Mouse (Mus musculus) neural tube, embryonic 14.5 days (tissue): Measurements from ENCODE around the gene Brinp1. TPM values are rescaled to one million over a fixed set of nuclear protein-coding genes. Genes with fewer than 3 reads are reported as not detected.
"Not testable (repeated sequence)": the region's sequence is repeated elsewhere in the genome, so short reads cannot be mapped to it uniquely, and the experiment has no call there.

Source experiments
- ATAC-seq: fragments of 200-750 bp; cut with Nextera tagmentation; 2 replicates; pipeline ENCODE4 v1.8.0; 2017; ENCODE audit warnings: low read depth, mild to moderate bottlenecking, moderate TSS enrichment, moderate library complexity
- H3K27ac ChIP-seq: fragments of 300-500 bp; sonication (generic); 2 replicates; pipeline ENCODE4 v1.5.1; 2014; ENCODE audit warnings: low read depth, mild to moderate bottlenecking, control low read depth, low read length, moderate library complexity, mixed read lengths
- H3K27me3 ChIP-seq: fragments of 300-500 bp; sonication (generic); 2 replicates; pipeline ENCODE4 v1.6.1; 2014; ENCODE audit warnings: low read length; ENCODE audit not compliant: control insufficient read depth, insufficient read depth
- H3K36me3 ChIP-seq: fragments of 300-500 bp; sonication (generic); 2 replicates; pipeline ENCODE4 v1.6.1; 2014; ENCODE audit warnings: low read length, mixed read lengths; ENCODE audit not compliant: control insufficient read depth, insufficient read depth
- H3K4me1 ChIP-seq: fragments of 300-500 bp; sonication (generic); 2 replicates; pipeline ENCODE4 v1.6.1; 2014; ENCODE audit warnings: low read length; ENCODE audit not compliant: control insufficient read depth, insufficient read depth
- H3K4me2 ChIP-seq: fragments of 300-500 bp; sonication (generic); 2 replicates; pipeline ENCODE4 v1.6.1; 2014; ENCODE audit warnings: mild to moderate bottlenecking, low read depth, low read length, control low read depth
- H3K4me3 ChIP-seq: fragments of 300-500 bp; sonication (generic); 2 replicates; pipeline ENCODE4 v1.5.1; 2014; ENCODE audit warnings: low read depth, low read length, control low read depth, mixed read lengths
- H3K9ac ChIP-seq: fragments of 300-500 bp; sonication (generic); replicated peaks from 2 replicates; pipeline ENCODE4 v1.6.1; 2014; ENCODE audit warnings: low read depth, mild to moderate bottlenecking, control low read depth, low read length, mixed read lengths
- H3K9me3 ChIP-seq: fragments of 300-500 bp; sonication (generic); 2 replicates; pipeline ENCODE4 v1.6.1; 2016; ENCODE audit warnings: low read length; ENCODE audit not compliant: control insufficient read depth
- WGBS: fragments of 180-500 bp; shearing (Covaris S2); extraction: QIAGEN DNeasy Blood & Tissue Kit; methylation state at CpG from one replicate; pipeline ENCODE4 v1.1.7; 2014; 5-methylcytosine and 5-hydroxymethylcytosine counted together
- polyA plus RNA-seq: library from polyadenylated mRNA; unstranded; fragments of >200 nt; fragmentation: Nextera tagmentation; extraction: Ambion mirVana; gene quantifications from 2 replicates; pipeline ENCODE4 v1.2.1, GENCODE M21; 2014

Gene Brinp1
- polyA plus RNA-seq, 1 experiment from 2014 or later: 101 TPM

DNA sequence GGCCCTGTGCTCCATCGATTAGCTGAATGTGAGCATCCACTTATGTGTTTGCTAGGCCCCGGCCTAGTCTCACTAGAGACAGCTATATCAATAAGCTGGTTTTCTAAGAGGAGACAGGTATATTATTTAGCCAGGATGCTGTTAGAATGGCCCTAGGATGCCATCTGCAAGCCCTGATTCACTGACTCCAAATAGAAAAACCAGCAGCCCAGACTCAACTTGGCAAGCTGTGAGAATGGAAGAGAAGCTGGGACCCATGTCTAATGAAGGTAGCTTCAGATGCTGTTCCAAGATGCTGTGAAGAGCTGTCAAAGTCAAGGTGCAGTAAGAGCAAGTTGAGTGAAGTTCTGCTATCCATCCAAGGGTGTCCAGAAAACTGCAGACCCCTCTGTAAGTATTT is 89.5 kb downstream of the Brinp1 start:
- Histone ChIP-seq H3K27ac (no peak overlapping the region), H3K4me3 (no peak overlapping the region), H3K4me2 (no peak overlapping the region), H3K27me3 (no peaks in the 10 kb centered on the region), H3K9ac (no peak overlapping the region), H3K4me1 (no peaks in the 10 kb centered on the region), H3K36me3 (no peaks in the 10 kb centered on the region), H3K9me3 (no peaks in the 10 kb centered on the region)
- WGBS: 97% methylated on average over 2 of the region's 2 CpGs
- ATAC-seq: no peak

DNA sequence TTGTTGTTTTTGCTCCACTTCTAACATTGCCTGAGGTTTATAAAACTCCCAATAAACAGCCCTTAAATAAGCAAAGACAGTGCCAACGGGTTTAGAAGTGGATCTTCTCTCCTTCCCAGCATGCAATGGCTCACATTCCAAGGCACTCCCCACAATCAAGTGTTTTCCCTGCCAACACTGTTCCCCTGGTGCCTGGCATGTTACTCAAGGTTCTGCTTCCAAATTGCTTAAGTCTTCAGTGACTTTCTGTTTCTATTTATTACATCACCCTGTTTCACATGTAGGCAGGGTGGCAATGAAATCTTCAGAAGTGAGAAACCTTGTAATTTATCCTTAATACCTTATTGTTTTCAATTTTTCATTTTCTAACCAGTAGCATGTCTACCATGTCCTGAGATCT is 97.3 kb downstream of the Brinp1 start:
- H3K9me3 ChIP-seq: no peaks in the 10 kb centered on the region
- H3K27ac ChIP-seq: no peak overlapping the region
- ATAC-seq: no peak
- 46% methylated on average over 1 of the region's 1 CpGs for WGBS
- no peaks in the 10 kb centered on the region for H3K36me3 ChIP-seq
- H3K4me1 ChIP-seq: no peaks in the 10 kb centered on the region
- H3K9ac ChIP-seq: no peak overlapping the region
- no peak overlapping the region for H3K4me2 ChIP-seq
- H3K4me3 ChIP-seq: no peak overlapping the region
- no peaks in the 10 kb centered on the region for H3K27me3 ChIP-seq

DNA sequence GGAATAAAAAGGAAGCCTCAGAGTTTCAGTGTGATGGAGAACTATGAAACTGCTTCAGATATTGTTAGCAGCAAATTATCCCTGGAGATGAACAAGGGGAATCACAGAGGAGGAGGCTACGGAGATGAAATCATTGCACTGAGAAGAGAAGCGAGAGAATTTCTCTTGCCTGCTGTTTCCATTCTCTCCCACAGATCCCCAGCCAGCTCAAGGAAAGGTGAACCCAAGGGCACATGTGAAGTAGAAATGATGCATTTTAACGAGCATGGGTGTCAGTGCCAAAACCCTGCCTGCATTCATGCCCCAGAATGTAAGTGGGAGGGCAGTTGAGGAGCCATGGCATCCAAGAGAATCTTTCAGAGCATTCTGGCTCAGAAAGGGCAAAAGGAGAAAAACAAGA is 104.5 kb downstream of the Brinp1 start:
- no peak overlapping the region for H3K9ac ChIP-seq
- no peak overlapping the region for H3K27ac ChIP-seq
- no peaks in the 10 kb centered on the region for H3K27me3 ChIP-seq
- peak; percentile 67; the same call in 1 of the 2 replicates for ATAC-seq
- H3K4me2 ChIP-seq: no peak overlapping the region
- no peaks in the 10 kb centered on the region for H3K9me3 ChIP-seq
- WGBS: 36% methylated on average over 3 of the region's 3 CpGs
- no peaks in the 10 kb centered on the region for H3K36me3 ChIP-seq
- H3K4me1 ChIP-seq: no peaks in the 10 kb centered on the region
- H3K4me3 ChIP-seq: no peak overlapping the region

- Histone ChIP-seq H3K9ac (no peak overlapping the region), H3K4me2 (no peak overlapping the region), H3K4me3 (no peak overlapping the region), H3K27me3 (no peaks in the 10 kb centered on the region), H3K9me3 (no peaks in the 10 kb centered on the region), H3K27ac (no peak overlapping the region), H3K4me1 (no peaks in the 10 kb centered on the region), H3K36me3 (no peaks in the 10 kb centered on the region)
- no peak for ATAC-seq
- WGBS: 58% methylated on average over 1 of the region's 1 CpGs
Observed at GRCm38 (mm10) chr4:68846976-68847375, 107.2 kb downstream of the Brinp1 start.

DNA sequence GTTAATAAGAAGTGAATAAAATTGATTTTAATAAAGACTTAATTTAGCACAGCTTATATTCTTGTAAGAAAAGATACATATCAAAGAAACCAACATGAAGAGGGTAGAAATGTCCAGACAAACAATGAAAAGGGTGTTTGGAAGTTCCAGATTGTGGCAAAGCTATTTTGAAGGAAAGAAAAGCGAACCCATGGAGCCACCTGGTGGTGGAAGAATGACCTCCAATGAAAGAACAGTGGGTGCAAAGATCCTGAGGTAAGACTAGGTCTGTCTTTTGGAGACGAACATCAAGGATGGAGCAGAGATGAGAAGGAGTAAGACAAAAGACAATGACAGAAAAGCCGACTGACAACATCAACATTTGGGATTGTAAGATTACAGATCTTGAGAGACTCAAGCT is 108.2 kb downstream of the Brinp1 start:
- Histone ChIP-seq H3K9me3 (no peaks in the 10 kb centered on the region), H3K27ac (no peak overlapping the region), H3K4me3 (no peak overlapping the region), H3K4me2 (no peak overlapping the region), H3K9ac (no peak overlapping the region), H3K36me3 (no peaks in the 10 kb centered on the region), H3K4me1 (no peaks in the 10 kb centered on the region), H3K27me3 (no peaks in the 10 kb centered on the region)
- 56% methylated on average over 3 of the region's 3 CpGs for WGBS
- no peak for ATAC-seq

DNA sequence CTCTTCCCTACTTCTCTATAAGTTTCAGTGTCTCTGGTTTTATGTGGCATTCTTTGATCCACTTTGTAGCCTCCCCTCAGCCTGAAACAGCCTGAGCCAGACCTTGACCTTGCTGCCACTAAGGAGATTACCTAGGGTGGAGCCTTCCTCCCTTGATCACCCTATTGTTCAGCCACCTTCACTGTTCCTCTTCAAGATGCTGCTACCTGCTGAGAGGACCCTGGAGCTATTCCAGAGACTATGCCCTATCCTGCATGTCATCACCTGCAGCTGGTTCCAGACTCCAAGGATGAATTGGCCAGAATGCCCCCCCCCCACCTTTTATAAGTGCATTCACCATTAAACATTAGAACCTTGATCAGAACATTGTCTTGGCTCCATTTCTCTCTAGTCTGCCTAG is 140.2 kb downstream of the Brinp1 start:
- H3K36me3 ChIP-seq, H3K4me2 ChIP-seq, H3K9me3 ChIP-seq, H3K4me1 ChIP-seq, H3K9ac ChIP-seq, ATAC-seq, H3K27ac ChIP-seq, H3K27me3 ChIP-seq, H3K4me3 ChIP-seq: not testable (repeated sequence)

- H3K27me3 ChIP-seq: no peaks in the 10 kb centered on the region
- H3K4me2 ChIP-seq: no peak overlapping the region
- no peak for ATAC-seq
- 61% methylated on average over 3 of the region's 3 CpGs for WGBS
- no peaks in the 10 kb centered on the region for H3K36me3 ChIP-seq
- no peak overlapping the region for H3K27ac ChIP-seq
- no peaks in the 10 kb centered on the region for H3K9me3 ChIP-seq
- no peaks in the 10 kb centered on the region; the same call in 1 of the 2 replicates for H3K4me1 ChIP-seq
- H3K9ac ChIP-seq: no peak overlapping the region
- no peak overlapping the region for H3K4me3 ChIP-seq
Observed at GRCm38 (mm10) chr4:68806502-68806901, 147.7 kb downstream of the Brinp1 start.

DNA sequence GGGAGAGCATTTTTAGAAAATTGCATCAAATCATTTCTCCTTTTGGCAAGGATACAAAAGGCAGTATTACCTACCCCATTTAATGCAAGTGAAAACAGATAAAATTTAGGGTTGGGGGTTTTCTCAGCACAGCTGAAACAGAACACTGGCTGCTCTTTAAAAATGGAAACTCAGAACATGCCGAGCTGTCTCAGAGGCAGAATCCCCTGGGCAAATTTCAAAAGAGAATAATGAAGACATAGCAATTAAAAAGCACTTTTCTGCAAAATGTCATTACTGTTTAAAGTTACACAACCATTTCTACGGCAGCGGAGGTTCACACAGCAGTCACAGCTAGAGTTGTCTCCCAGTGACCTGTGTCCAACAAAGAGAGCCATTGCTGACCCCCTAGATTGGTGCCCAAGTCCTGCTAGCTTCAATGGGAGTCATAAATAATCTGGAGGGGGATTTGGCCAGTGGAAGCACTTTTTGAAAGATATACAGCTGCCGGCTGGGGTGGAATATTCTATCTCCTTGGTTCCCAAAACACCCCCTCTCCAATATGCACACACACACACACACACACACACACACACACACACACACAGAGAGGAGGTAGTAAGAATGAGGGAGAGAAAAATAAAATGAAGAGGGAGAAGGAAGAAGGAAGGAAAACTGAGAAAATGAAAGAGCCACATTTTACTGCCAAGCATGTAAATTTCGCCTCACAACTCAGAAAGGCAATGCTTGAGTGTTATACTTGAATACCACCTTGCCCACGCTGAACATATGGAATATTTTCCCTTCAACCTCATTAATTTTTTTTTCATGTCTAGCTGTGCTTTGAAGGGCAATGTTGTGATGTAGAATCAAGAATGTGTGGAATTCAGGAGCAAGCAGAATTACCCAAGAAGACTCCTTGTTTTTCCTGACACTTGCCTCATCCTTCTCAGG is 152.0 kb downstream of the Brinp1 start:
- peak; percentile 76 for ATAC-seq
- Histone ChIP-seq H3K9ac (no peak overlapping the region), H3K4me1 (no peaks in the 10 kb centered on the region; the same call in 1 of the 2 replicates), H3K9me3 (no peaks in the 10 kb centered on the region), H3K36me3 (no peaks in the 10 kb centered on the region), H3K27ac (no peak overlapping the region), H3K27me3 (no peaks in the 10 kb centered on the region), H3K4me3 (no peak overlapping the region), H3K4me2 (no peak overlapping the region)
- WGBS: 33% methylated on average over 6 of the region's 6 CpGs

DNA sequence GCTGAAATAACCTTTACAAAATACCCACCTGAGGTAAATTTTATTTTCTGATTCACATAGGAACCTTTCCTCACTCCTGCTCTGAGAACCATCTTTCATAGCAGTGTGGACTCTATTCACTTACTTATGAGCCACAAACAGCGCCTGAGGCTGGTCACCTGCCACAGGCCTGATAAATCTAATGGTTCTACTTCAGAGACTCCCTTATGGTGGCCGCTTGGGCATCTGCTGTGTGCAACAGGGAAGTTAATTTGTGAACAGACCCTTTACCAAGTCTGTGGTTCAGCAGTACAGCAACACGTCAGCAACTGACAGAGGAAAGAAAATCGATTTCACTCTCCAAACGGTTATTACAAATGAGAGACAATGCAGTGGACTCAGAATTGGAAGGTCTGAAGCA is 164.2 kb downstream of the Brinp1 start:
- no peaks in the 10 kb centered on the region for H3K27me3 ChIP-seq
- ATAC-seq: no peak
- H3K9ac ChIP-seq: no peak overlapping the region
- H3K4me3 ChIP-seq: no peak overlapping the region
- no peaks in the 10 kb centered on the region for H3K9me3 ChIP-seq
- no peaks in the 10 kb centered on the region for H3K36me3 ChIP-seq
- H3K27ac ChIP-seq: no peak overlapping the region
- WGBS: 50% methylated on average over 5 of the region's 5 CpGs
- no peak overlapping the region for H3K4me2 ChIP-seq
- no peaks in the 10 kb centered on the region for H3K4me1 ChIP-seq
